33 mouse cellular contexts compared by ENCODE assay signal in the genomic region with DNA sequence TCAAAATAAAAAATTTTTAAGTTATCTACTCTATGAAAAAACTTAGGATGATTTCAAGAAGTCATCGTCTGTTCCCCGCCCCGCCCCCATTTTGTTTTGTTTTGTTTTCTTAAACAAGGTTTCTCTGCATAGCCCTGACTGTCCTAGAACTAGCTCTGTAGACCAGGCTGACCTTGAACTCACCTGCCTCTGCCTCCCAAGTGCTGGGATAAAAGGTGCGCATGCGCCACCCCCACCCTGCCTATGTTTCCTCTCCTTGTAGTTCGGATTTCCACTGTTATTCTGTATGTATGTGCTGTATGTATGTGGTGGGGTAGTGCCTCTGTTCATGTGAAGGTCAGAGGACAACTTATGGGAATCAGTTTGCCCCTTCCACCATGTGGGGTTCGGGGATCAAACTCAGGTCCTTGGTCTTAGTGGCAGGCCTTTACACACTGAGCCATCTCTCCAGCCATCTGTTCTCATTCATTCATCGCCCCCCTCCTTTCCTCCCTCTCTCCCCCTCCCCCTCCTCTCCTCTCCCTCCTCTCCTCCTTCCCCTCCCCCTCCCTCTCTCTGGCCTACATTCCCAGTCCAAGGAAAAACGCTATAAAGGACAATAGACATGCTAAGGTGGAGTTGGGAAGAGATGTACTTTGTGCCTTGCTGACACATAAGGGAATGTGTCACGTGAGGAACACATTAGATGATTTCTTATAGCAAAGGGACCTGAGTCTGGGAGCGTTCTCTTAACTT. TPM values are rescaled to one million over a fixed set of nuclear protein-coding genes. Genes with fewer than 3 reads are reported as not detected.
DNase-seq lines count a peak whose midpoint lies in the region; ATAC-seq and TF ChIP-seq lines count a peak whose summit lies in the region.
"Had no signal": no experiment of that assay in that cellular context is flagged by ENCODE, and none has a peak within 500 bp of the region (broad histone marks: within the 10 kb centered on the region; RNA-seq: fewer than 3 reads in every experiment).

No protein-coding gene starts in this region.

- H3K9me3 ChIP-seq in hindbrain, embryonic 13.5 days = no peaks in the 10 kb centered on the region
- no peaks in the 10 kb centered on the region for H3K9me3 ChIP-seq in hindbrain, embryonic 16.5 days (ENCODE audit: control insufficient read depth, low read length)
- no peaks in the 10 kb centered on the region for H3K9me3 ChIP-seq in neural tube, embryonic 13.5 days
- H3K9me3 ChIP-seq in intestine, postnatal 0 days (ENCODE audit: control insufficient read depth) = no peaks in the 10 kb centered on the region
- H3K9me3 ChIP-seq: embryonic facial prominence, embryonic 10.5 days; embryonic facial prominence, embryonic 15.5 days; forebrain, embryonic 12.5 days; G1E; hindbrain, embryonic 15.5 days; kidney, embryonic 15.5 days; limb, embryonic 12.5 days; liver, embryonic 15.5 days; midbrain, embryonic 10.5 days had no signal

- 0 out of 2 replicates have a peak overlapping the region, but pooled peaks have one; percentile 1 for H3K27ac ChIP-seq in hindbrain, embryonic 13.5 days
- no peak overlapping the region for H3K27ac ChIP-seq in hindbrain, embryonic 16.5 days (ENCODE audit: low read depth, low read length)
- peak overlapping the region; percentile 15 for H3K27ac ChIP-seq in neural tube, embryonic 13.5 days (replicated peaks)
- H3K27ac ChIP-seq in intestine, postnatal 0 days (ENCODE audit: low read depth, low read length) = peak overlapping the region; percentile 3; the same call in 1 of the 2 replicates
- H3K27ac ChIP-seq: embryonic facial prominence, embryonic 10.5 days; embryonic facial prominence, embryonic 15.5 days; forebrain, embryonic 12.5 days; hindbrain, embryonic 15.5 days; kidney, embryonic 15.5 days; limb, embryonic 12.5 days; liver, embryonic 15.5 days; midbrain, embryonic 10.5 days; stomach, postnatal 0 days had no signal

- H3K4me2 ChIP-seq in hindbrain, embryonic 13.5 days = no peak overlapping the region
- no peak overlapping the region for H3K4me2 ChIP-seq in hindbrain, embryonic 16.5 days (ENCODE audit: low read length)
- no peak overlapping the region for H3K4me2 ChIP-seq in neural tube, embryonic 13.5 days
- H3K4me2 ChIP-seq in intestine, postnatal 0 days (replicated peaks; ENCODE audit: low read depth) = no peak overlapping the region
- H3K4me2 ChIP-seq: embryonic facial prominence, embryonic 15.5 days; forebrain, embryonic 12.5 days; heart, embryonic 11.5 days; hindbrain, embryonic 15.5 days; kidney, embryonic 15.5 days; limb, embryonic 12.5 days; liver, embryonic 15.5 days; lung, embryonic 14.5 days had no signal

- DNase-seq in neural tube, embryonic 10.5 days (ENCODE audit: extremely low spot score, low spot score) = no peak
- DNase-seq in thymus, postnatal 0 days (ENCODE audit: low spot score) = no peak
- DNase-seq: adrenal gland, postnatal 14 days; cerebellum, adult 18-20 months; cerebellum, postnatal 25 days; forebrain, postnatal 0 days; gastrocnemius, postnatal 25 days; heart, adult 11 months; heart, postnatal 36 days; kidney, adult 18-20 months; lung, postnatal 14 days; right cerebral cortex, adult 18-20 months; spleen, adult 18-20 months; thymus, adult 18-20 months; thymus, postnatal 36 days had no signal

- WGBS in hindbrain, embryonic 13.5 days = 86% methylated on average over 11 of the region's 11 CpGs
- WGBS in hindbrain, embryonic 16.5 days = 83% methylated on average over 11 of the region's 11 CpGs
- WGBS in neural tube, embryonic 13.5 days = 75% methylated on average over 11 of the region's 11 CpGs
- WGBS in intestine, postnatal 0 days = 80% methylated on average over 11 of the region's 11 CpGs

- H3K9ac ChIP-seq in hindbrain, embryonic 13.5 days = no peak overlapping the region
- H3K9ac ChIP-seq in hindbrain, embryonic 16.5 days (ENCODE audit: low read depth, low read length) = no peak overlapping the region
- H3K9ac ChIP-seq in neural tube, embryonic 13.5 days = no peak overlapping the region
- H3K9ac ChIP-seq in intestine, postnatal 0 days (ENCODE audit: low read depth, low read length) = no peak overlapping the region
- H3K9ac ChIP-seq: embryonic facial prominence, embryonic 15.5 days; forebrain, embryonic 12.5 days; forebrain, postnatal 0 days; hindbrain, embryonic 15.5 days; kidney, embryonic 15.5 days; limb, embryonic 12.5 days; liver, embryonic 15.5 days; lung, embryonic 14.5 days had no signal

- H3K4me1 ChIP-seq in hindbrain, embryonic 13.5 days (replicated peaks) = peaks cover 55% of the 10 kb centered on the region
- H3K4me1 ChIP-seq in hindbrain, embryonic 16.5 days (ENCODE audit: control insufficient read depth, insufficient read depth, low read depth, low read length) = peaks cover 15% of the 10 kb centered on the region
- peaks cover 63% of the 10 kb centered on the region for H3K4me1 ChIP-seq in neural tube, embryonic 13.5 days (replicated peaks)
- H3K4me1 ChIP-seq in intestine, postnatal 0 days (replicated peaks; ENCODE audit: control insufficient read depth, insufficient read depth, low read length) = 0 out of 2 replicates have a peak, but pooled peaks cover 1% of the 10 kb centered on the region

- 0 out of 2 replicates have a peak, but pooled peaks cover 2% of the 10 kb centered on the region for H3K27me3 ChIP-seq in hindbrain, embryonic 13.5 days
- no peaks in the 10 kb centered on the region for H3K27me3 ChIP-seq in hindbrain, embryonic 16.5 days (replicated peaks; ENCODE audit: control insufficient read depth, insufficient read depth, low read length)
- H3K27me3 ChIP-seq in neural tube, embryonic 13.5 days = no peaks in the 10 kb centered on the region
- H3K27me3 ChIP-seq in intestine, postnatal 0 days (replicated peaks; ENCODE audit: control insufficient read depth, insufficient read depth, low read length) = no peaks in the 10 kb centered on the region
- H3K27me3 ChIP-seq: embryonic facial prominence, embryonic 15.5 days; hindbrain, embryonic 15.5 days; kidney, embryonic 15.5 days; limb, embryonic 12.5 days; liver, embryonic 15.5 days had no signal

- H3K4me3 ChIP-seq in hindbrain, embryonic 13.5 days = no peak overlapping the region
- H3K4me3 ChIP-seq in hindbrain, embryonic 16.5 days (ENCODE audit: low read length) = no peak overlapping the region
- H3K4me3 ChIP-seq in neural tube, embryonic 13.5 days = no peak overlapping the region
- H3K4me3 ChIP-seq in intestine, postnatal 0 days (ENCODE audit: low read depth, low read length) = no peak overlapping the region
- H3K4me3 ChIP-seq: embryonic facial prominence, embryonic 10.5 days; embryonic facial prominence, embryonic 15.5 days; forebrain, embryonic 12.5 days; hindbrain, embryonic 15.5 days; kidney, embryonic 15.5 days; limb, embryonic 12.5 days; liver, embryonic 15.5 days; midbrain, embryonic 10.5 days had no signal

- peaks cover 9% of the 10 kb centered on the region; the same call in 1 of the 2 replicates for H3K36me3 ChIP-seq in hindbrain, embryonic 13.5 days
- H3K36me3 ChIP-seq in hindbrain, embryonic 16.5 days (ENCODE audit: control insufficient read depth, insufficient read depth, low read length) = no peaks in the 10 kb centered on the region
- H3K36me3 ChIP-seq in neural tube, embryonic 13.5 days = peaks cover 10% of the 10 kb centered on the region
- H3K36me3 ChIP-seq in intestine, postnatal 0 days (ENCODE audit: control insufficient read depth, insufficient read depth) = peaks cover 4% of the 10 kb centered on the region; the same call in 1 of the 2 replicates
- H3K36me3 ChIP-seq: embryonic facial prominence, embryonic 10.5 days; forebrain, embryonic 12.5 days; G1E; hindbrain, embryonic 15.5 days; liver, embryonic 15.5 days had no signal

- ATAC-seq in hindbrain, embryonic 13.5 days (ENCODE audit: low FRiP score) = no peak
- no peak for ATAC-seq in hindbrain, embryonic 16.5 days
- no peak for ATAC-seq in neural tube, embryonic 13.5 days (ENCODE audit: low read depth)
- peak; percentile 25 for ATAC-seq in intestine, postnatal 0 days
- ATAC-seq in monocyte, adult 5-6 weeks (replicated peaks; ENCODE audit: insufficient number of reproducible peaks, low FRiP score, low TSS enrichment, poor library complexity, severe bottlenecking) = no peak
- ATAC-seq: CD4-positive, CD25-positive, alpha-beta regulatory T cell, adult 4 months; forebrain, postnatal 0 days had no signal

- no peak for TF ChIP-seq CTCF in intestine, postnatal 0 days (IDR thresholded peaks at IDR 0.05; ENCODE audit: low read depth)

RNA-seq across cellular contexts. Expression of gene Abat, which starts 21.4 kb away (rescaled TPM):
- 81.1 and 88.3 TPM in 2 replicates for polyA plus RNA-seq in hindbrain, embryonic 13.5 days (2015; fragmentation: Nextera tagmentation; extraction: Ambion mirVana)
- 95.2 and 106 TPM in 2 replicates for polyA plus RNA-seq in hindbrain, embryonic 16.5 days (2015; fragmentation: Nextera tagmentation; extraction: Ambion mirVana)
- 120 and 128 TPM in 2 replicates for polyA plus RNA-seq in neural tube, embryonic 13.5 days (2015; fragmentation: Nextera tagmentation; extraction: Ambion mirVana)
- 30.8 and 31.0 TPM in 2 replicates for polyA plus RNA-seq in intestine, postnatal 0 days (2015; fragmentation: Nextera tagmentation; extraction: Ambion mirVana)
- total RNA-seq in monocyte, adult 5-6 weeks (2017) = not detected in 3 replicates
- 9.3 and 13.9 TPM in 2 replicates for polyA plus RNA-seq in thymus, postnatal 0 days (2015; fragmentation: Nextera tagmentation; extraction: Ambion mirVana)
- polyA plus RNA-seq: G1E had no signal
